Mouse (Mus musculus) small intestine, adult 2 months (tissue): ENCODE measurements around the gene Jph4. TPM values are rescaled to one million over a fixed set of nuclear protein-coding genes. Genes with fewer than 3 reads are reported as not detected.

Experiments used
- H3K27ac ChIP-seq: fragments of 200-500 bp; 2 replicates; pipeline ENCODE4 v1.5.1; 2012; ENCODE audit warnings: low read depth, low read length, control low read depth, inconsistent platforms; ENCODE audit not compliant: insufficient read depth
- H3K27me3 ChIP-seq: fragments of 200-500 bp; 2 replicates; pipeline ENCODE4 v1.6.1; 2012; ENCODE audit warnings: mild to moderate bottlenecking, moderate library complexity, low read length, inconsistent platforms; ENCODE audit not compliant: control insufficient read depth, insufficient read depth
- H3K36me3 ChIP-seq: fragments of 200-500 bp; 2 replicates; pipeline ENCODE4 v1.6.1; 2012; ENCODE audit warnings: mild to moderate bottlenecking, low read length, control low read depth, inconsistent platforms; ENCODE audit not compliant: control insufficient read depth, insufficient read depth
- H3K4me1 ChIP-seq: fragments of 200-500 bp; 2 replicates; pipeline ENCODE4 v1.6.1; 2012; ENCODE audit warnings: low read length, inconsistent platforms, mixed read lengths; ENCODE audit not compliant: control insufficient read depth, insufficient read depth, insufficient read length
- H3K4me3 ChIP-seq: fragments of 200-500 bp; 2 replicates; pipeline ENCODE4 v1.5.1; 2012; ENCODE audit warnings: low read depth, mild to moderate bottlenecking, control low read depth, inconsistent platforms, low read length, moderate library complexity
- CTCF ChIP-seq: fragments of 200-500 bp; IDR thresholded peaks from 2 replicates; pipeline ENCODE4 v1.5.1; 2012; ENCODE audit warnings: low read depth, mild to moderate bottlenecking, control low read depth, inconsistent platforms, low read length, moderate library complexity, mixed read lengths; ENCODE audit not compliant: insufficient replicate concordance, insufficient read length; ENCODE audit errors: extremely low read depth
- POLR2A ChIP-seq: fragments of 200-500 bp; IDR thresholded peaks from 2 replicates; pipeline ENCODE4 v1.6.1; 2012; ENCODE audit warnings: low read depth, mild to moderate bottlenecking, control low read depth, inconsistent platforms, low read length, moderate library complexity
- WGBS: fragments of 180-500 bp; shearing (Covaris S2); methylation state at CpG from one replicate; pipeline ENCODE4 v1.1.7; 2018; 5-methylcytosine and 5-hydroxymethylcytosine counted together
- polyA plus RNA-seq: library from polyadenylated mRNA; depleted of rRNA; stranded (reverse); fragments of >200 nt; gene quantifications from 2 replicates; pipeline ENCODE4 v1.2.3, GENCODE M21; 2012

Gene Jph4
- polyA plus RNA-seq, 1 experiment = 0.72 TPM

DNA sequence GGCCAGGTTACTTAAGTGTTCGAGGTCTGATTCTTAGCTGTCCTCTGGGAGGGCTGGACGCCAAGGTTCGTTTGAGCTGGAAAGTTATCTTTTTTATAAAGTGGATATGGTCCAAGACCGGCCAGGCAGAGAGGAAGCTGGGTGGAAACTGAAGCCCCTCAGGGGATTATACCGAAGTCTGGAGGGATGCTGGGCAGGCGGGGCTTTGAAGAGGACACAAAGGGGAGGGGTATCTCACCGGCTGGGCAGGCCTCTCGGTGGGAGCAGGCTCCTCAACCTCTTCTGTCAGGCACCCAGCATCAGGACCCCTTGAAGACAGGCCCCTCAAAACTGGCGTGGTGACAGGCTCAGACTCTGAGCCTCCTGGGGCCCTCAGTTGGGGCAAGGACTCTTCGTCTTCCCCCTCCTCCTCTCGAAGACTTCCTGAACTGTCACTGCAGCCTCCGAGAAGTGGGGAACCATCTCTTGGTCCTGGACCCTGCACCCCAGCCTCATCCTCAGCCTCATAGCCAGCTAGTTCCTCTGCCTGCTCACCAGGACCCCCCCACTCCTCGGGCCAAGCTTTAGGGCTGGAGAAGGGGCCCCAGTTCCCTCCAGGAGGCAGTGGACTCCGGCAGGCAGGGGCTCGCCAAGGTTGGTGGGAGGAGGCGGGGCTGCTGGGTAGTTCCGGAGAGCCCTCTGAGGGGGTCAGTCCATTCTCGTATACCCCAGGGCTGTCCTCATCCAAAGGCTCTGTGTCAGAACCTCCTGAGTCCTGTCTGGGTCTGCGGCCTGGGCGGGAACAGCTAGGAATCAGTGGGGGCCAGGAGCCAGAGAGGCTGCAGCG, 7.5 kb downstream of the Jph4 start:
- TF ChIP-seq POLR2A = no peak
- TF ChIP-seq CTCF = no peak
- H3K36me3 ChIP-seq = peaks cover 6% of the 10 kb centered on the region; the same call in 1 of the 2 replicates
- 67% methylated on average over 21 of the region's 21 CpGs for WGBS
- no peaks in the 10 kb centered on the region for H3K27me3 ChIP-seq
- no peak overlapping the region for H3K27ac ChIP-seq
- no peak overlapping the region for H3K4me3 ChIP-seq
- peaks cover 22% of the 10 kb centered on the region; the same call in 1 of the 2 replicates for H3K4me1 ChIP-seq

DNA sequence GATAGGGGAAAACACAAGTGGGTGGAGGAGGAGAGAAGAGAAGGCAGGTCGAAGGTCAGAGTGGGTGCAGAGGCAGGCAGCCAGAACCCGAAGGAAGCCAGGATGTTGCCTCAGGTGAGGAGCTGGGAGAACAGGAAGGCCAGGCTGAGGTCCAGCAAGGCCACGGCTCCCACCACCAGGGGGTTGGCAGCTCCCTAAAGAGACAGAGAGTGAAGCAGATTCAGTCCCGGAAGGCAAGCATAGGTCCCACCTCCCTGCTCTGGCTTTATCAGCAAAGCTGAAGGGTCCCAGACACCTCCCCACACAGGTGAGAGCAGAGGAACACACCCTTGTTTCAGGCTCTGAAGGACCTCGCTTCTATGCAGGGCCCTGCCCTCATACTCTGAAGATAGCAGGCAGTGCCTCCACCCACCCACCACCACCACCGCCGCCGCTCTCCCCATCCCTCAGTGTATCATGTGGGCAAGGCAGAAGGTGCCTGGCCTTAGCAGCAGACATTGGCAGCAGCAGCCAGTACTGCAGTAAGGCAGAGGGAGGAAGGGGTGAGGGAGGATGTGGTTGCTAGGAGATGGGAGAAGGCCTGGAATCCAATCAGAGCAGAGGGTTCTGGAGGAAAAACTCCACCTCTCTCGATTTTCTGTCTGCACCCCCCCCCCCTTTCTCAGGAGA, 8.4 kb downstream of the Jph4 start:
- Histone ChIP-seq H3K4me3 (no peak overlapping the region), H3K27me3 (no peaks in the 10 kb centered on the region), H3K4me1 (peaks cover 15% of the 10 kb centered on the region; the same call in 1 of the 2 replicates), H3K27ac (no peak overlapping the region), H3K36me3 (peaks cover 13% of the 10 kb centered on the region)
- TF ChIP-seq POLR2A = no peak
- TF ChIP-seq CTCF = no peak
- 26% methylated on average over 9 of the region's 9 CpGs for WGBS

DNA sequence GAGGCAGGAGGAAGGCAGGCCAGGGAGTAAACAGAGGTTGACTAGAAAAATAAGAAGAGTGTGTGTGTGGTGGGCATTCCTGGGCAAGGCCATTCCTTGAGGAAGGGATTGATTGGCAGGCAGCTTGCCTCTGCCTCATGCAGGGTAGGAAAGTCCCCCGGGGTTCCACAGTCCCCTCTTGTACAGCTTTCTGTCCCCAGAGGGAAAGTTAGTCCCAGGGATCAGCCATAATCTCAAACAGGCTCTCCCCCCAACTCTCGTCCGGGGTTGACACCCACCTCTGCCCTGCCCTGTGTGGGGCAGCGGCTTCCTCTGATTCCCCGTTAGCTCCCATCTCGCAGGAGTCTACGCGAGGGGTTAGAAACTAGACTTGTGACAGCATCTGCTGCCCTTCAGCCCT, 9.7 kb downstream of the Jph4 start:
- 89% methylated on average over 8 of the region's 8 CpGs for WGBS
- Histone ChIP-seq H3K4me3 (no peak overlapping the region), H3K4me1 (peaks cover 15% of the 10 kb centered on the region; the same call in 1 of the 2 replicates), H3K27ac (no peak overlapping the region), H3K27me3 (no peaks in the 10 kb centered on the region), H3K36me3 (peaks cover 25% of the 10 kb centered on the region)
- no peak for TF ChIP-seq CTCF

DNA sequence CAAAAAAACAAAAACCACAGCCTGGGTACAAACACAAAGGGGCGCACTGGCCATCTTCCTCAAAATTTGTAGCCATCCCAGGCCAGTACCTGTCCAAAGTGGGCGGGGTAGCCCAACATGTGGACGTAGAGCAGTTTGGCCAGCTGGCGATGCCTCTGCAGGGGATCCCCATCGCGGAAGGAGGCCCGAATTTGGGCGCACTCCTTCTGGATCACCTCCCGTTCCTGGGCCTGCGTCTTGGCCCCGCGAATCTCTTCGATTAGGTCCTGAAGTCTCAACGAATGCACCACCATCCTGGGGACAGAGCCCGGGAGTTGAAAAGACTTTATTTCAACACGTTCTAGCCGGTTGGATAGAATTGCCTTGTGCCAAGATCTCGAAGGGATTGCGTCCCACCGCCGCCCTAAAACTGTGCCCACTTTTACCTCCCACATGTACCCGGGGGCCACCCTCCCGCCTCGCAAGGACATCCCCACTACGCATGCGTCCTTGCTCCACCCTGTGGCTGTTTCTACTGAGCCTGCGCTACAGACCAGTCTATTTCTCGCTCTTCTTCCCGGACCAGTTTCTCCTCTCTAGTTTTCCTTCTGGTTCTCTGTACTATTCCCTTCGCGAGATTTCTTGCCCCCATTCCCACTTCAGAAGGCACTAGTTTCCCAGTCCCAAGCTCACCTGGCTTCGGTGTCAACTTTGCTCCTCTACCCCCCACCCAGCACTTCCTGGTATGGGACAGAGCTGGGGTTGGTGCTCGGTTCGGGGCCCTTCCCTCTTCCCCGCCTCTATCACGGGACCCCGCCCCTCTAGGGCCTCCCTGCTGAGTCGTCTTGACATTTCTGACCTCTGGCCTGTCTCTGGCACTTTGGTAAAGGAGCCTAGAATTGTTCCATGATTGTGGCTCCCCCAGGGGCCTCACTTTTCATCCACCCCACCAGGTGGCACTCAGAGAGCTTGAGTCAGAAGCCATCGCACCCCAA, 10.6 kb downstream of the Jph4 start, which contains the start of gene Ap1g2:
Gene Ap1g2, minus strand, starts transcription at position 758 of the 974 bp plus-strand sequence.
- under 1% methylated on average over 39 of the region's 39 CpGs for WGBS
- peak within 1 kb of the TSS; percentile 73 for H3K4me3 ChIP-seq
- H3K36me3 ChIP-seq = peaks cover 30% of the 10 kb centered on the region
- H3K27me3 ChIP-seq = no peaks in the 10 kb centered on the region
- H3K4me1 ChIP-seq = peaks cover 15% of the 10 kb centered on the region; the same call in 1 of the 2 replicates
- TF ChIP-seq POLR2A (peak; percentile 74), CTCF (peak; percentile 17; the same call in 1 of the 2 replicates)
- H3K27ac ChIP-seq = peak within 1 kb of the TSS; percentile 92

DNA sequence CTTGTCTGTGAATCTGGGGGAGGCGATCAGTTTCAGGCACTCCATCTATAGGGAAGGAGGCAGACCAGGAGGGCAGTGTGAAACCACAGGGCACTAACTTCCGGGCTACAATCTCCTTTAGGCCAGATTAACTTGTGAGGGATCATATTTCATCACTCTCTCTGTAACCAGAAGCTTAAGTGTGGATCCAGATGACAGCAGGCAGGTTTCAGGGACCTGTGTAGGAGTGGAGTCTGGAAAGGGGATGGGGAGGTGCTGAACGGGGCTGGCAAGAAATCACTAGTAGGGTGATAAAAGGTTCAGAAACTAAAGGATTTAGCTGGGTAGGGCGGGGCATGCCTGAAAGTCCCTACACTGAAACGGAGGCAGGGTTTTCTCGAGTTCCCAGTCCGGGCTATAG, 11.3 kb downstream of the Jph4 start:
- TF ChIP-seq CTCF = no peak
- no peak for TF ChIP-seq POLR2A
- WGBS = 13% methylated on average over 7 of the region's 7 CpGs
- H3K4me3 ChIP-seq = peak overlapping the region; percentile 73
- H3K27me3 ChIP-seq = no peaks in the 10 kb centered on the region
- peaks cover 37% of the 10 kb centered on the region for H3K36me3 ChIP-seq
- H3K27ac ChIP-seq = no peak overlapping the region
- peaks cover 15% of the 10 kb centered on the region; the same call in 1 of the 2 replicates for H3K4me1 ChIP-seq

DNA sequence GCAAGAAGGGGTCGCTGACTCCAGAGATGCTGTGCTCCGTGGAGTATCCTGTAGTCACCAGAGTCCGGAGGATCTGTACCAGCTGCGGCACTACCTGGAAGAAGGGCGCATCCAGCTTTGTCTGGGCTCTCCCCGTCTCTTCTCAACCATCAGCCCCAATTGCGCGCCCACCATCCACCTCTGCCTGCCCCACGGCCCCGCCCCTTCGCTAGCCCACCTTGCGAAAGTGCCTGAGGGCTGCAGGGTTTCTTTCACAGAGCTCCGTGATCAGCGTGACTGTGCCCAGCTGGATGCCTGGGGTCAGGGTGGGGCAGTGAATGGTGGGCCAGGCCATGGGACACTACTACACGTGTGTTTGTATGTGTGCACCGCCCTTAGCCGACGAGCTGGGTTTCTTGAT, 12.4 kb downstream of the Jph4 start:
- H3K4me3 ChIP-seq = no peak overlapping the region
- H3K36me3 ChIP-seq = peaks cover 47% of the 10 kb centered on the region
- no peak for TF ChIP-seq POLR2A
- no peaks in the 10 kb centered on the region for H3K27me3 ChIP-seq
- WGBS = 96% methylated on average over 18 of the region's 18 CpGs
- H3K27ac ChIP-seq = no peak overlapping the region
- peaks cover 15% of the 10 kb centered on the region; the same call in 1 of the 2 replicates for H3K4me1 ChIP-seq
